Mouse (Mus musculus) G1E (cell line): ENCODE measurements around the gene Rsph1. TPM values are rescaled to one million over a fixed set of nuclear protein-coding genes. Genes with fewer than 3 reads are reported as not detected.
"Not testable (repeated sequence)": the region's sequence is repeated elsewhere in the genome, so short reads cannot be mapped to it uniquely, and the experiment has no call there.

ENCODE experiments used
- ATAC-seq: 2 replicates; pipeline ENCODE4 v1.8.0; 2016; ENCODE audit warnings: mild to moderate bottlenecking; ENCODE audit not compliant: insufficient number of reproducible peaks, poor library complexity, low FRiP score, severe bottlenecking; ENCODE audit errors: extremely low read depth
- DNase-seq: peaks from one replicate; pipeline ENCODE4 v3.0.0; 2012; ENCODE audit warnings: low spot score
- H3K27me3 ChIP-seq: 2 replicates; pipeline ENCODE4 v1.6.1; 2012; ENCODE audit warnings: mild to moderate bottlenecking, low read length, inconsistent platforms; ENCODE audit not compliant: insufficient read depth
- H3K36me3 ChIP-seq: replicated peaks from 2 replicates; pipeline ENCODE3; 2012; ENCODE audit warnings: mild to moderate bottlenecking, inconsistent platforms
- H3K4me1 ChIP-seq: 2 replicates; pipeline ENCODE4 v1.6.1; 2012; ENCODE audit warnings: low read depth, low read length, inconsistent platforms, mixed read lengths; ENCODE audit not compliant: insufficient read depth
- H3K4me3 ChIP-seq: 2 replicates; pipeline ENCODE4 v1.5.1; 2012; ENCODE audit warnings: low read depth, mild to moderate bottlenecking, inconsistent platforms, low read length, moderate library complexity, mixed read lengths
- H3K9me3 ChIP-seq: replicated peaks from 2 replicates; pipeline ENCODE4 v1.6.1; 2012; ENCODE audit warnings: inconsistent platforms
- CTCF ChIP-seq: IDR thresholded peaks from 2 replicates; pipeline ENCODE4 v1.5.1; 2012; ENCODE audit warnings: low read depth, low read length, inconsistent platforms, mixed read lengths
- GATA1 ChIP-seq: IDR thresholded peaks from 2 replicates; pipeline ENCODE4 v1.6.1; 2012; ENCODE audit warnings: borderline replicate concordance, low read length, inconsistent platforms, mixed read lengths
- GATA2 ChIP-seq: IDR thresholded peaks from 2 replicates; pipeline ENCODE4 v1.6.1; 2012; ENCODE audit warnings: low read depth, low read length, inconsistent platforms, borderline replicate concordance
- POLR2AphosphoS5 ChIP-seq: IDR thresholded peaks from 2 replicates; pipeline ENCODE4 v1.6.1; 2012; ENCODE audit warnings: low read depth, low read length, inconsistent platforms; ENCODE audit not compliant: insufficient replicate concordance
- TAL1 ChIP-seq: conservative IDR thresholded peaks from 2 replicates; pipeline ENCODE4 v1.6.1; 2012; ENCODE audit warnings: low read depth, low read length, inconsistent platforms, mixed read lengths
- polyA plus RNA-seq: library from polyadenylated mRNA; stranded (reverse); fragments of >175 nt; gene quantifications from 2 replicates; pipeline ENCODE4 v1.2.3, GENCODE M21; 2012
- total RNA-seq, 2 experiments: library from RNA; stranded (forward) in 1 of 2; stranded (reverse) in 1 of 2; fragments of 200-1000 nt in 1 of 2; fragments of >200 nt in 1 of 2; fragmentation: Nextera tagmentation in 1 of 2; gene quantifications; 2 replicates each; pipeline ENCODE4 v1.2.3; 2014 to 2017

Rsph1 gene
- total and polyA plus RNA-seq, 3 experiments: not detected

DNA sequence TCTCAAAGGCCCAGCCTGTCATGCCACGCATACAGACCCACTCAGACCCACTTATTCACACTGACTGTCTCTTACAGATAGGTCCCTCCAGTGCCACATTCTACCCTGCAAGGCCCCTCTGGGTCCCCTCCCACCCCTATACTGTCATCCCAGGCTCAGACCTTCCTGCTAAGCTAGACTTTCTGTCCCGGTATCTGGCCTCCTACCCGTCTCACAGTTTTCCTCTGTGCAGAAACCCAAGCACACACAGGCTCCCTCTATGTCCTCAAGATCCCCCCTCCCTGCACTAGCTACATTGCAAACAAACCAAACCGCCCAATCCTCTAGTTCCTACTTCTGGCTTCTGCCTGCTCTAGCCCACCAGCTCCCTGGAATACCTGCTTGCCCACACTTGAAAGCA is 748 bp upstream of the Rsph1 start:
- Histone ChIP-seq H3K9me3 (peaks cover 69% of the 10 kb centered on the region), H3K36me3 (no peaks in the 10 kb centered on the region), H3K4me3 (no peak overlapping the region), H3K27me3 (no peaks in the 10 kb centered on the region), H3K4me1 (no peaks in the 10 kb centered on the region)
- TF ChIP-seq CTCF: no peak
- no peak for TF ChIP-seq TAL1
- no peak for TF ChIP-seq GATA2
- TF ChIP-seq POLR2AphosphoS5: no peak
- no peak for TF ChIP-seq GATA1
- ATAC-seq (no peak), DNase-seq (no peak)

GRCm38 (mm10) chr17:31276207-31276921 is 819 bp downstream of the Rsph1 start:
- DNase-seq: no peak
- Histone ChIP-seq H3K36me3 (no peaks in the 10 kb centered on the region), H3K9me3 (peaks cover 60% of the 10 kb centered on the region), H3K27me3 (no peaks in the 10 kb centered on the region), H3K4me3 (no peak overlapping the region), H3K4me1 (no peaks in the 10 kb centered on the region)
- ATAC-seq: no peak
- TF ChIP-seq POLR2AphosphoS5 (no peak), GATA1 (no peak), GATA2 (no peak), CTCF (no peak), TAL1 (no peak)

DNA sequence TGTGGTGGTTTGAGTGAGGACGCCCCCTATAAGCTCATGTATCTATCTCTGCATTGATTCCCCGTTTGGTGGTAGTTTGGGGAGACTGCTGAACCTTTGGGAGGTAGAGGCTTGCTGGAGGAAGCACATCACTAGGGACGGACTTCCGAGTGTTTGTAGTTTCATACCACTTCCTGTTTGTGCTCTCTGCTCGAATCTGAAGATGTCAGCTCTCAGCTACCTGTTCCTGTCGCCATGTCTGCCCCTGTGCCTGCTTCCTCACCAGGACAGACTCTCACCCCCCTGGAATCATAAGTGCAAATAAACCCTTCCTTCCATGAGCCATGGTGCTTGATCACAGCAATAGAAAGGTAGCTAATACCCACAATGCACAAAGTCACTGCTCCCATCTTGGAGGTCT is 2.0 kb downstream of the Rsph1 start:
- H3K9me3 ChIP-seq: peaks cover 64% of the 10 kb centered on the region
- H3K4me3 ChIP-seq: no peak overlapping the region
- DNase-seq (no peak), ATAC-seq (no peak)
- H3K27me3 ChIP-seq: no peaks in the 10 kb centered on the region
- H3K36me3 ChIP-seq: no peaks in the 10 kb centered on the region
- no peak for TF ChIP-seq GATA2
- TF ChIP-seq CTCF: no peak
- TF ChIP-seq TAL1: no peak
- no peak for TF ChIP-seq GATA1
- TF ChIP-seq POLR2AphosphoS5: no peak
- H3K4me1 ChIP-seq: no peaks in the 10 kb centered on the region

DNA sequence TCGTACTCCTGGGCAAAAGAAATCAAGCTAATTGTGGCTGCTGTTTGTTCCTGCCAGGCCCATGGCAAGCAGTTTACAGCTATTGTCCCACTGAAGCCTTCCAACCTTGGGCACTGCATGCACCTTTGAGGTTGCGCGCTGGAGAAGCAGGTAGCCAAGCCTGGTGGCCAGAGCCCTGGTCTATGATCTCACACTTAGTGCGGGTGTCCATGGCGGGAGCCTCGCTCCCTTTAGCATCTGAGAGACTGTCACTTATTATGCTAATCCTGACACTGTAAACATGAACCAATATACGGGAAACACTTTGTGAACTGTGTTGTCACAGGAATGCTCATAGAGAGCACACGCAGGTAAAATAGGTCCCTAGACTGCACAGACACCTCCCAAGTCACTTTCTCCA is 3.6 kb downstream of the Rsph1 start:
- H3K4me1 ChIP-seq: no peaks in the 10 kb centered on the region
- H3K9me3 ChIP-seq: peaks cover 60% of the 10 kb centered on the region
- ATAC-seq (no peak), DNase-seq (no peak)
- TF ChIP-seq CTCF: no peak
- no peak overlapping the region for H3K4me3 ChIP-seq
- H3K27me3 ChIP-seq: no peaks in the 10 kb centered on the region
- H3K36me3 ChIP-seq: no peaks in the 10 kb centered on the region

GRCm38 (mm10) chr17:31272416-31273165 is 4.6 kb downstream of the Rsph1 start:
- ATAC-seq (no peak), DNase-seq (no peak)
- no peaks in the 10 kb centered on the region for H3K36me3 ChIP-seq
- H3K4me3 ChIP-seq: no peak overlapping the region
- TF ChIP-seq CTCF: no peak
- no peak for TF ChIP-seq GATA1
- TF ChIP-seq GATA2: no peak
- no peak for TF ChIP-seq TAL1
- no peak for TF ChIP-seq POLR2AphosphoS5
- H3K4me1 ChIP-seq: no peaks in the 10 kb centered on the region
- H3K27me3 ChIP-seq: no peaks in the 10 kb centered on the region
- H3K9me3 ChIP-seq: peaks cover 57% of the 10 kb centered on the region

GRCm38 (mm10) chr17:31271136-31271851 is 5.9 kb downstream of the Rsph1 start:
- no peaks in the 10 kb centered on the region for H3K4me1 ChIP-seq
- H3K27me3 ChIP-seq: no peaks in the 10 kb centered on the region
- no peak overlapping the region for H3K4me3 ChIP-seq
- TF ChIP-seq CTCF (no peak), GATA2 (no peak), TAL1 (no peak), GATA1 (no peak), POLR2AphosphoS5 (no peak)
- DNase-seq (no peak), ATAC-seq (no peak)
- H3K9me3 ChIP-seq: peaks cover 51% of the 10 kb centered on the region
- H3K36me3 ChIP-seq: no peaks in the 10 kb centered on the region

DNA sequence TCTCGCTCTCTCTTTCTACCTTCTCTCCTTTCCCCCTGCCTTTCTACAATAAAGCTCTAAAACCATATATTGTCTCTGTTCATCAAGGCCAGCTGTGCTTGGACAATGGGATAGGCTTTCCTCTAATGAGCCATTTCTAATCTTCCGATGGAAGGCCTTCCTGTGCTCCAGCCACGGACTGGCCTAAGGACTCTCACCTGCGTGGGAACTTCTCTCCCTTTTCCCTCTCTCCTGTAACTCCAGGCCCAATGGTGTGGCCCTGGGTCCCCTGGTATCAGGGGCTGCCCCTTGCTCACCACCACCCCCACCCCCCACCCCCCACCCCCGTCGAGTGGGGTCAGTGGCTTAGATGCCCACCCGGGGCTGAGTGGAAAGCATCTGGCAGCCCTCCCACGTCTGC is 6.4 kb downstream of the Rsph1 start:
- H3K4me1 ChIP-seq, ATAC-seq, H3K27me3 ChIP-seq, DNase-seq, H3K36me3 ChIP-seq, H3K4me3 ChIP-seq: not testable (repeated sequence)
- H3K9me3 ChIP-seq: peaks cover 52% of the 10 kb centered on the region
